Mouse (Mus musculus) limb, embryonic 11.5 days (tissue): Measurements from ENCODE around the gene B430306N03Rik. TPM values are rescaled to one million over a fixed set of nuclear protein-coding genes. Genes with fewer than 3 reads are reported as not detected.

ENCODE experiments used
- ATAC-seq: fragments of 200-750 bp; cut with Nextera tagmentation; 2 replicates; pipeline ENCODE4 v1.8.0; 2017; ENCODE audit warnings: low read depth; ENCODE audit not compliant: insufficient number of reproducible peaks, low FRiP score, low TSS enrichment
- DNase-seq: peaks from one replicate; pipeline ENCODE4 v3.0.0-alpha.2; 2015; ENCODE audit warnings: low spot score
- H3K27ac ChIP-seq: fragments of 300-500 bp; sonication (generic); replicated peaks from 2 replicates; pipeline ENCODE4 v1.5.1; 2014; ENCODE audit warnings: low read depth, mild to moderate bottlenecking, low read length
- H3K27me3 ChIP-seq: fragments of 300-500 bp; sonication (generic); 2 replicates; pipeline ENCODE4 v1.6.1; 2014; ENCODE audit warnings: mild to moderate bottlenecking, low read length, mixed read lengths; ENCODE audit not compliant: control insufficient read depth, insufficient read depth
- H3K36me3 ChIP-seq: fragments of 300-500 bp; sonication (generic); 2 replicates; pipeline ENCODE4 v1.6.1; 2014; ENCODE audit warnings: mild to moderate bottlenecking, low read length, moderate library complexity, mixed read lengths; ENCODE audit not compliant: control insufficient read depth, insufficient read depth
- H3K4me1 ChIP-seq: fragments of 300-500 bp; sonication (generic); 2 replicates; pipeline ENCODE4 v1.6.1; 2014; ENCODE audit warnings: low read length, mixed read lengths; ENCODE audit not compliant: control insufficient read depth, insufficient read depth
- H3K4me2 ChIP-seq: fragments of 300-500 bp; sonication (generic); 2 replicates; pipeline ENCODE4 v1.6.1; 2014; ENCODE audit warnings: low read depth, mild to moderate bottlenecking, moderate library complexity; ENCODE audit not compliant: severe bottlenecking
- H3K4me3 ChIP-seq: fragments of 300-500 bp; sonication (generic); 2 replicates; pipeline ENCODE4 v1.5.1; 2014; ENCODE audit warnings: low read depth, low read length
- H3K9ac ChIP-seq: fragments of 300-500 bp; sonication (generic); 2 replicates; pipeline ENCODE4 v1.6.1; 2014; ENCODE audit warnings: mild to moderate bottlenecking, low read length
- H3K9me3 ChIP-seq: fragments of 300-500 bp; sonication (generic); 2 replicates; pipeline ENCODE4 v1.6.1; 2016; ENCODE audit warnings: low read length; ENCODE audit not compliant: control insufficient read depth
- WGBS: fragments of 180-500 bp; shearing (Covaris S2); extraction: QIAGEN DNeasy Blood & Tissue Kit; methylation state at CpG from one replicate; pipeline ENCODE4 v1.1.7; 2014; 5-methylcytosine and 5-hydroxymethylcytosine counted together
- polyA plus RNA-seq: library from polyadenylated mRNA; unstranded; fragments of >200 nt; fragmentation: Nextera tagmentation; extraction: Ambion mirVana; gene quantifications from 2 replicates; pipeline ENCODE4 v1.2.1, GENCODE M21; 2014

The B430306N03Rik gene
- polyA plus RNA-seq, 1 experiment from 2014 or later: 0.09 TPM

GRCm38 (mm10) chr17:48274885-48275284, 41.1 kb upstream of the B430306N03Rik start:
- Histone ChIP-seq H3K9me3 (no peaks in the 10 kb centered on the region), H3K27ac (no peak overlapping the region), H3K27me3 (no peaks in the 10 kb centered on the region), H3K9ac (no peak overlapping the region), H3K36me3 (no peaks in the 10 kb centered on the region), H3K4me2 (no peak overlapping the region), H3K4me1 (no peaks in the 10 kb centered on the region), H3K4me3 (no peak overlapping the region)
- 36% methylated on average over 6 of the region's 6 CpGs for WGBS
- peak; percentile 91 for DNase-seq
- no peak for ATAC-seq

GRCm38 (mm10) chr17:48275736-48276135, 40.2 kb upstream of the B430306N03Rik start:
- no peak overlapping the region for H3K4me2 ChIP-seq
- H3K27me3 ChIP-seq: no peaks in the 10 kb centered on the region
- no peak overlapping the region for H3K27ac ChIP-seq
- DNase-seq (no peak), ATAC-seq (no peak)
- 60% methylated on average over 7 of the region's 7 CpGs for WGBS
- no peaks in the 10 kb centered on the region; the same call in 1 of the 2 replicates for H3K4me1 ChIP-seq
- H3K36me3 ChIP-seq: no peaks in the 10 kb centered on the region
- no peaks in the 10 kb centered on the region for H3K9me3 ChIP-seq
- H3K4me3 ChIP-seq: no peak overlapping the region
- no peak overlapping the region for H3K9ac ChIP-seq

- Histone ChIP-seq H3K36me3 (no peaks in the 10 kb centered on the region), H3K4me3 (no peak overlapping the region), H3K4me2 (no peak overlapping the region), H3K27ac (no peak overlapping the region), H3K9ac (no peak overlapping the region), H3K4me1 (no peaks in the 10 kb centered on the region; the same call in 1 of the 2 replicates), H3K27me3 (no peaks in the 10 kb centered on the region), H3K9me3 (no peaks in the 10 kb centered on the region)
- no peak for ATAC-seq
- DNase-seq: no peak
Observed at GRCm38 (mm10) chr17:48278381-48278780, 37.6 kb upstream of the B430306N03Rik start.

- Histone ChIP-seq H3K4me2 (no peak overlapping the region), H3K4me1 (no peaks in the 10 kb centered on the region; the same call in 1 of the 2 replicates), H3K9me3 (no peaks in the 10 kb centered on the region), H3K27ac (no peak overlapping the region), H3K36me3 (no peaks in the 10 kb centered on the region), H3K27me3 (no peaks in the 10 kb centered on the region), H3K9ac (no peak overlapping the region), H3K4me3 (no peak overlapping the region)
- DNase-seq: no peak
- no peak for ATAC-seq
- WGBS: 80% methylated on average over 4 of the region's 4 CpGs
Observed at GRCm38 (mm10) chr17:48279002-48279401, 36.9 kb upstream of the B430306N03Rik start.

GRCm38 (mm10) chr17:48280943-48281738, 34.8 kb upstream of the B430306N03Rik start:
- H3K27ac ChIP-seq: 0 out of 2 replicates have a peak overlapping the region, but pooled peaks have one; percentile 22

GRCm38 (mm10) chr17:48281739-48282085, 34.2 kb upstream of the B430306N03Rik start:
- Histone ChIP-seq H3K9me3 (no peaks in the 10 kb centered on the region), H3K27me3 (no peaks in the 10 kb centered on the region), H3K27ac (no peak overlapping the region), H3K4me1 (no peaks in the 10 kb centered on the region; the same call in 1 of the 2 replicates), H3K9ac (peak overlapping the region; percentile 50), H3K4me3 (no peak overlapping the region; the same call in 1 of the 2 replicates), H3K36me3 (no peaks in the 10 kb centered on the region), H3K4me2 (peak overlapping the region; percentile 26; the same call in 1 of the 2 replicates)
- ATAC-seq (no peak), DNase-seq (peak; percentile 68)
- 6% methylated on average over 3 of the region's 3 CpGs for WGBS

More at GRCm38 (mm10) chr17:48280943-48281738, 34.8 kb upstream of the B430306N03Rik start:
- WGBS: 42% methylated on average over 18 of the region's 18 CpGs
- Histone ChIP-seq H3K4me1 (no peaks in the 10 kb centered on the region; the same call in 1 of the 2 replicates), H3K4me3 (no peak overlapping the region; the same call in 1 of the 2 replicates), H3K27me3 (no peaks in the 10 kb centered on the region), H3K9me3 (no peaks in the 10 kb centered on the region), H3K4me2 (peak overlapping the region; percentile 26; the same call in 1 of the 2 replicates), H3K36me3 (no peaks in the 10 kb centered on the region), H3K9ac (peak overlapping the region; percentile 50)
- ATAC-seq (0 out of 2 replicates have a peak, but pooled peaks have one; percentile 31), DNase-seq (peak; percentile 52)

- H3K27ac ChIP-seq: no peak overlapping the region
- H3K4me1 ChIP-seq: no peaks in the 10 kb centered on the region
- no peak for ATAC-seq
- H3K27me3 ChIP-seq: no peaks in the 10 kb centered on the region
- WGBS: 54% methylated on average over 1 of the region's 1 CpGs
- no peak for DNase-seq
- H3K4me2 ChIP-seq: no peak overlapping the region
- H3K9ac ChIP-seq: no peak overlapping the region
- no peaks in the 10 kb centered on the region for H3K36me3 ChIP-seq
- no peak overlapping the region for H3K4me3 ChIP-seq
- H3K9me3 ChIP-seq: no peaks in the 10 kb centered on the region
Observed at GRCm38 (mm10) chr17:48286765-48287164, 29.2 kb upstream of the B430306N03Rik start.

- Histone ChIP-seq H3K4me3 (no peak overlapping the region), H3K9me3 (no peaks in the 10 kb centered on the region), H3K27me3 (no peaks in the 10 kb centered on the region), H3K9ac (no peak overlapping the region), H3K4me1 (no peaks in the 10 kb centered on the region), H3K27ac (no peak overlapping the region), H3K36me3 (no peaks in the 10 kb centered on the region), H3K4me2 (no peak overlapping the region)
- DNase-seq: peak; percentile 26
- ATAC-seq: no peak
- WGBS: 68% methylated on average over 2 of the region's 2 CpGs
Observed at GRCm38 (mm10) chr17:48287276-48287675, 28.7 kb upstream of the B430306N03Rik start.
